Mouse (Mus musculus) WW6 (cell line): ENCODE results near the gene Arrdc5.

Experiments
- DNase-seq: peaks from one replicate; pipeline ENCODE4 v3.0.0-alpha.2; 2013; ENCODE audit warnings: low read depth, low spot score

Arrdc5 gene

DNA sequence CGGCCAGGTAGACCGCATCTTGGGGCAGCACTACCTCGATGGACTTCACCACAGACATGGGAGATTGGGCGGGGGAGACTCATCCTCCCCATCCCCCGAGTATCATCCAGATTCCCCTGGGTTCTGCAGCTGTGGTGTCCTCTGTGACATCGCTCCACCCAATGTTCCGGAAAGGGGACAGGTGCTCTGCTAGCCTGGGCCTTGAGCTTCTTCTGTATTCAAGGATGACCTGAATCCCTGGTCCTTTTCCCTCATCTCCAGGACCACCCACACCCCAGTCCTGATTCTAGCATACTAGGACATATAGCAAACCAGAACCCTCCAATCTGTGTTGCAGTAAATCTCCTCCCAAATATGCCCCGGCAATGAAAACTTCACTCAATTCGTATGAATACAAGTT, at the start of gene Arrdc5:
Arrdc5 (minus strand) TSS at position 101 of the 400 bp plus-strand sequence.
- DNase-seq = no peak

DNA sequence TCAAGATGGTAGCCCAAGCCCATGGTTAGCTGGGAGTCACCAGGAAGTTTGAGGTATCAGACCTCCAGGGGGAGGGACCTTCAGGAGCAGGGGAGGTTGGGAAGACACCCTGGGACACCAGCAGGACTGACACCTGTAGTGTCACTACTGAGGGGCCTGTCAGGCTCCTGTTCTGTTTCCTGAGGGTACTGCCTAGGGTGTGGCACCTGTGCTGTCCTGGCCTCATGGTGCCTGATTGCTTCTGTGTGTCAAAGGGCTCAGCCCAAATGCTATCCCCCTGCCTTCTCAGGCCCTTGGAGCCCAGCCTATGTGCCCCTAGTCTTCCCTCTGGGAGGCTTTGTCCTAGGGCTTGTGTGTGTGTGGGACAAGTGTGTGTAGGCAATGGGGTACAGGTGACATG, 48.5 kb upstream of the Arrdc5 start:
- no peak for DNase-seq

DNA sequence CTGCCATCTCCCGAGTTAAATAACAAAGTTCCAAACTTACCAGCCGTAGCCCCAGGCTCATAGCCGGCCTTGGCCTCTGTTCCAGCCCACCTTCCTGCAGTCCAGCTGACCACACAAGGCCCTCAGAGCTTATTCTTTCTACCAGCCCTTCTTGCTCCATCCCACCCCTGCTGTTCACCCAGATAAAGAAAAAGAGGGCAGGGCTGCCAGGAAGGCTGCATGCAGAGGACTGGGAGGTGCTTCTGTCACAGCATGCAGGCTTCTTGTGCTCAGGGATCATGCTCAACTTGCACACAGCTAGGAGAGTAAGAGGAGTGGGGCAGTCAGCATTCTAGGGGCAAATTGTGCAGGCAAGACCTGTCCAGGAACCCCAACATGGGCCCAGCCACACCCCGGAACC, 48.0 kb upstream of the Arrdc5 start:
- no peak for DNase-seq

GRCm38 (mm10) chr17:56345364-56345763, 45.3 kb upstream of the Arrdc5 start:
- no peak for DNase-seq

DNA sequence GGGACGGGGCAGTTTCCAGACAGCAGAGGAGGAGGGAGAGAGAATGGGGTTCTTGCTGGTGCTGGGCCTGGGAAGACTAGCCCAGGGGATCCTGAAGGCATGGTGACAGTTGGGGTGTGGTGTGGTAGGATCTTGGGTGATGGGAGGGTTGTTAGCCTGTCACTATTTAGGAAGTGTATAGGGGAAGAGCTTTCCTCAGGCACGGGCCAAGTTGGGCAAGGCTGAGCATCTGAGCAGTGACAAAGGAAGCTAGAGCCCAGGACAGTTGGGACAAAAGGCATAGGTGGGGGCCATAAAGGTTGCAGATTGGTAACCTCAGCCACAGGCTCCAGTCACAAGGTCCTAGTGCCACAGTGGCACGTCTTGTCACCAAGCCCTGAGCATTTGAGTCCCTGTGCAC, 43.4 kb upstream of the Arrdc5 start:
- DNase-seq = no peak

DNA sequence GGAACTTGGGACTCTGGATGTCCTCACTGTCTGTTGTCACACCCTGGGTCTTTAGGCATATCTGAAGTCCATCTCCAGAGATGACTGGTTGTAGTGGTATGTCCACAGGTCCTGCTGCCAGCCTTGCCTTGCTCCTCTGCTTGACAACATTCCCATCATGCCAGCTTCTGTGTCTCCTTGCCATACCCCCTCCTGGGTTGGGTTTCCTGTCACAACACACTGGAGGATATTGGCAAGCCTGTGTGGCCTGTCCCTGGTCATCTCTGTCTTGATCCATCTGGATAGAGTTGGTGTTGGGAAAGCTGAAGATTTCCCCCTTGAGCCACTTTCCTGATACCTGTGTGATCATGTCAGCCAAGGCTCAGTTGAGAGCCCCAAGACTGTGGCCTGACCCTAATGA, 40.6 kb upstream of the Arrdc5 start:
- no peak for DNase-seq

DNA sequence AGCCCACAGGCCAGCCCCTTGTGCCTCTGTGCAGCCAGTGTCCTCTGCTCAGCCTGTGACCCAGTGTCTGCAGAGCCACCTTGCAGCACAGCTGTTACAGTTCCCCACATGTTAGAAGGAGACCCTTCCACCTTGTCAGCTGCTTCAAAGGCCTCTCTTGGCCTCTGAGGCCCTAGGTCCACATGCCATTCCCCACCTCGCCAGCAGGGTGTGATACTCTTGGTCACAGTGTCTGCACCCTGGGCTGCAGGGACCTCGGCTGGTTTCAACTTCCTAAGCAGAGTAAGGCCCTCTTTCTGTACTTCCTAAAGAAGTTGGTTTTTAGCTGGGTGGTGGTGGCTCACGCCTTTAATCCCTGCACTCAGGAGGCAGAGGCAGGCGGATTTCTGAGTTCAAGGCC, 38.8 kb upstream of the Arrdc5 start:
- DNase-seq = no peak

DNA sequence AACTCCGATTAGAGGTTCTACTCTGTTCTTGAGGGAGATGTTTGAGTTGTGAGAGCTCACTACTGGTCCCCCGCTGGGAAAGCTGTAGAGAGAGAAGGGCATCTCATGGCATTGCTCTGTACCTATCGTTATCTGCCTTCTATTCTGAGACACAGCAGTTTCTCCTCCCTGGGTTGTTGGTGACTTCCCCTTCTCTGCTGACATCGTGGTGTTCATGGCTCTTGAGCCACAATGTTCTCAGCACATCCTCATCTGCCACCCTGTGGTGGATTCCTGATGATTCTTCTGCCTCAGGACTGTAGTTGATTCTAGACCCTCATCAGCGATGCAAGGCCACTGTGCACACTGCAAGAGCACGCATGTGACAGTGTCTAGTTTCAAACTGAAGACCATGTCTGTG, 37.7 kb upstream of the Arrdc5 start:
- DNase-seq = no peak

DNA sequence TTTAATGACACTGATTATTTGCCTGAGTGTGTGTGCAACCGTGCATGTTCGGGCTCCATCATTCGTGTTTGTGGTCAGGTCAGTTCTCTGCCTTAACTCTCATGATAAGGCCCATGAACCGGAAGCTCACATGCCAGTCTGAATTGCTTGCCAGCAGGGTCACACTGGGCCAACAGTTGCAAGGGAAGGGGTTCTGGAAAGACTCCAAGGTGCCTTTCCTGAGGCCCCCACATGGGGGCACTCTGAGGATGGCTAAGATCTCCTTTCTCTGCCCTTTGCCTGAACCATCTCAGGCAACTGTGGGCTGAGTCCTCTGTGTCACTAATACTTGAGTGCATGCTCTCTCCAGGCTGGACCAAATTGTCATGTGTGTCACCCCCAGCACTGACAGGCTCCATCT, 37.1 kb upstream of the Arrdc5 start:
- DNase-seq = no peak

GRCm38 (mm10) chr17:56332987-56333386, 32.9 kb upstream of the Arrdc5 start:
- no peak for DNase-seq

DNA sequence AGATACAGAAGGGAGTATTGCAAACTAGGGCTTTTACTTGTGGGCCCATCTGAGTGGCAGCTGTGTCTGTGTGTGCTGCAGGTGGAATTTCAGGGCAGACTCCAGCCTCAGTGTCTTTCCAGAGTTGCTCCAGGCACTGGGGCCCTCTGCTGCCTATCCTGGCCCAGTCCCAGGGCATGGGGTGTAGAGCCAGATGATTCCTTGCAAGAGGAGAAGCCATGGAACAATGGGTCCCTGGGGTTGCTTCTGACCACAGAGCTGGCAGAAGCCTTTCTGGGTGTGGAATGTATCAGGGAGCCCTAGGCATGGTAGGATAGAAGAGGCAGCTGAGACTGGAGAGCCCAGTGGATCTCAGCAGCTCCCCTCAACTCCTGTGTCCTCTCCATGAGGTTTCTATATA, 31.2 kb upstream of the Arrdc5 start:
- no peak for DNase-seq

DNA sequence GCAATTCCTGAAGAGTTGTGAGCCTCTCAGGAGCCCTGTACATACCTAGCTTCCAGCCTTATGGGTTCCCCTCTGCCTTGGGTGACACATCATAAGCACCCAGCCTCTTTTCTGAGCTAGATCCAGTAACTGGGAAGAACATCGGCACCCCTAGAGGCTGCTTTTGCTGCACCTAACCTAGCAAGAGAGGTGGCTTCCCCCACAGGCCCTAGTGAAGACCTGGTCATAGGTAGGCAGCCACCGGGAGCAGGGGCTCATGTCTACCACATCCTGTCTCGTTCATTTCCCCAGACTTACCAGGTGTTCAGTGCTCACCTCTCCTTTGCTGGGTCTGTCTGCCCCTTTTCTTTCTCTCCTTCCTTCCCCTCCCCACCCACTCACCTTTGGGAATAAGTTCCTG, 30.3 kb upstream of the Arrdc5 start:
- DNase-seq = no peak

GRCm38 (mm10) chr17:56329267-56329666, 29.2 kb upstream of the Arrdc5 start:
- no peak for DNase-seq

DNA sequence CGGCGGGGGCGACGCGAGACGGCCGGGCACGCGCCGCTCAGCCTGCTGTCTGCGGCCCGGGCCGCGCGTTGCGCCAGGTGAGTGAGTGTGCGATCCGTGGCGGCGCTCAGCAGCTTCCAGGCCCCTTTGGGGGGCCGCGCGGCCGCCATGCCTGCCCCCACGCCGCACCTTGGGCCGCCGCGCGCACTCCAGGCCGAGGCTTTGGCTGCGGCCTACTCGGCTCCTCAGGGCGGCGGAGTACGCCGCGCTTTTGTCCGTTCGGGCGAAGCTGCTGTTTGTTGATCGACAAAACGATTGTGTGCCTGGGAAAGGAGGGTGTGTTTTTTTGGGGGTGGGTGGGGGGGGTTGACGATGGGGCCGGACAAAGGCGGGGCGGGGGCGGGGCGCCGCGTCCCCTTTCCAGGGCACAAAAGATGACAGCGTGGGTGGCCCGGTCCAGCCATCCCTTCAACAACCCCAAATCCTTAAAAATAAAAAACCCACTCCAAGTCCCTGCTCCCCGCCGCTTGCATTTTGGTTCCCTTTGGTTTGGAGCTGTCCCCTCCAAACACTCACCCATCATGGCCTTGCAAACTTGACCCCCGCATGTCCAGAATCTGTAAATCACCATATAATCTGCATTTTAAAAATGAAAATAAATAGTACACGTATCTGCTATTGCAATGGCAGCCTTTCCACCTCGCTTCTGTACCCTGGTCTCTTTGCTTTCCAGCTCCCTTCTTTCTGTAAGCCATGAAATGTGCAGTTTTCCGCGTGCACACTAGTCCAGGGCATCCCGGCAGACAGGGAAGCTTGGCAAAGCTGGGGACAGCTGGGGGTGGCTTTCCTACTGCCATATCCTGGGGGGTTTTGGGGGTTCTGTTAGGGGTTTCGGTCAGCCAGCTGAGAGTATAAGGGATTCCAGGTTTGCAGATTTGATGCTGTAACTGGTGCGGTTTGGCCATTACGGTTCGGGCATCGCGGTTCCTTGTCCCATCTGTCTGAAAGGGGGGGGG, 26.4 kb upstream of the Arrdc5 start:
- DNase-seq = no peak

GRCm38 (mm10) chr17:56325450-56326152, 25.5 kb upstream of the Arrdc5 start, which contains the start of gene Kdm4b:
Gene Kdm4b (plus strand): TSS chr17:56326062.
- DNase-seq = peak; percentile 98

- DNase-seq = no peak
Observed at GRCm38 (mm10) chr17:56324419-56324818, 24.3 kb upstream of the Arrdc5 start.

DNA sequence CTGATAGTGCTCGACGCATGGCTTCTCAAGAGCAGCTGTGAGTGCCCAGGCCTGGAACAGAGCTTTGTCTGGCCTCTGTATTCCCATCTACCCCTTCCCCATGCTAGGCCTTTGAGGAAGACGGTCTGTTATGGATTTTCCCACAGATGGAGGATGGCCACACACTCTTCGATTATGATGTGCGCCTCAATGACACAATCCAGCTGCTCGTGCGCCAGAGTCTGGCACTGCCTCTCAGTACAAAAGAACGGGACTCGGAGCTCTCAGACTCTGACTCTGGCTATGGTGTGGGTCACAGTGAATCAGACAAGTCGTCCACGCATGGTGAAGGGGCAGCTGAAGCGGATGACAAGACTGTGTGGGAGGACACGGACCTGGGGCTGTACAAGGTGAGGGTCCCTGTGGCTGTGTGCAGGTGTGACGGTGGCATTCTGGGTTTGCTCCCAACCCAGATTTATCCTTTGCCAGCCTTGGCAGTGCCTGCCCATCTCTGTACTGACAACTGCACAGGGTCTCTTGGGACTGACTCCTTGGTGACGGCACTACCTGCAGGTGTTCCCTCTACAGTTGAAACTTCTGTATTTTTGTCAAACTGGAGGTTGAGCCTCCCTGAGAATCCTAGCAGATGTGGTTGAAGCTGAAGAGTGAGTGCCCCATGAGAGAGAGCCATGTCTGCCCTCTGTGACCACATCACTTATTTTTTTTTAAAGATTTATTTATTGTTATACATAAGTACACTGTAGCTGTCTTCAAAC, 9.3 kb upstream of the Arrdc5 start:
- no peak for DNase-seq

DNA sequence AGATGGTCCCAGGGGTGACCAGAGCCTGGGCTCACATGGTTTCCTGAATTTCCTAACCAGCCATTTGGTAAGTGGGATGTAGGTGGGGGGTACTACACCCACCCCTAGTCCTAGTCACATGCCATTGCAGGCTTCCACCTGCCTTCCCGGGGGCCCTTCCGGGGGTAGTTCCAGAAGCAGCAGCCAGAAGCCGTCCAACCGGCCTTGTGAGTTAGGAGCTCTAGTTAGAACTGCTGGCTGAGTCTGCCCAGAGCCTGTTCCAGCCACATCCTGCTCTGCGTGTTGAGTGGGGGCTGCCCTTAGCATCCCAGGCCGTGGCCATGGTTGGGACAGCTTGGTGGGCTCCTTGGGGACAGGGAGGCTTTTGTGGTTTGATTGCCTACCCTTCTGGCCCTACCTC, 8.0 kb upstream of the Arrdc5 start:
- no peak for DNase-seq

- DNase-seq = no peak
Observed at GRCm38 (mm10) chr17:56305826-56306225, 5.7 kb upstream of the Arrdc5 start.

GRCm38 (mm10) chr17:56305156-56305555, 5.1 kb upstream of the Arrdc5 start:
- no peak for DNase-seq

GRCm38 (mm10) chr17:56304718-56305117, 4.6 kb upstream of the Arrdc5 start:
- no peak for DNase-seq
